Mouse (Mus musculus) cerebellum, adult (tissue): ENCODE data around the gene Scmh1.

Experiments
- ATAC-seq: cut with Nextera tagmentation; 2 replicates; pipeline ENCODE4 v1.9.2; 2017; ENCODE audit warnings: mild to moderate bottlenecking, moderate library complexity, mixed read lengths; ENCODE audit not compliant: insufficient number of reproducible peaks, low FRiP score, low TSS enrichment

Gene Scmh1

GRCm38 (mm10) chr4:120528171-120528570, 123.1 kb downstream of the Scmh1 start:
- ATAC-seq: no peak

- ATAC-seq: no peak
These were observed 126.9 kb downstream of the Scmh1 start, which contains the start of gene Slfnl1 for GRCm38 (mm10) chr4:120531986-120532385. TSS of gene Slfnl1 (plus strand) at chr4:120532231.

- ATAC-seq: no peak
These were observed 133.6 kb downstream of the Scmh1 start for GRCm38 (mm10) chr4:120538664-120539063.

- ATAC-seq: no peak
These were observed 139.8 kb downstream of the Scmh1 start for GRCm38 (mm10) chr4:120544896-120545295.

GRCm38 (mm10) chr4:120556592-120556991, 151.5 kb downstream of the Scmh1 start:
- ATAC-seq: no peak

- no peak for ATAC-seq
These were observed 160.6 kb downstream of the Scmh1 start for GRCm38 (mm10) chr4:120565726-120566125.

- ATAC-seq: no peak
These were observed 162.9 kb downstream of the Scmh1 start for GRCm38 (mm10) chr4:120568005-120568404.

GRCm38 (mm10) chr4:120569025-120569424, 163.9 kb downstream of the Scmh1 start:
- no peak for ATAC-seq

- ATAC-seq: peak; percentile 97
These were observed 164.7 kb downstream of the Scmh1 start, which contains the start of gene Ctps for GRCm38 (mm10) chr4:120569486-120570437. TSS of gene Ctps (minus strand) at chr4:120570276.

GRCm38 (mm10) chr4:120570438-120571069, 165.5 kb downstream of the Scmh1 start:
- peak; percentile 60 for ATAC-seq

- ATAC-seq: no peak
These were observed 166.0 kb downstream of the Scmh1 start for GRCm38 (mm10) chr4:120571070-120571464.

GRCm38 (mm10) chr4:120571691-120572090, 166.6 kb downstream of the Scmh1 start:
- no peak for ATAC-seq
